Mouse (Mus musculus) B cell, adult (primary cell): ENCODE results near the gene Vmn2r45. TPM values are rescaled to one million over a fixed set of nuclear protein-coding genes. Genes with fewer than 3 reads are reported as not detected.

ENCODE experiments used
- total RNA-seq: library from RNA; stranded (reverse); gene quantifications from 4 replicates; pipeline ENCODE4 v1.2.4, GENCODE M21; 2023; ENCODE audit not compliant: inconsistent age

The Vmn2r45 gene
- total RNA-seq: not detected in 4 replicates

DNA sequence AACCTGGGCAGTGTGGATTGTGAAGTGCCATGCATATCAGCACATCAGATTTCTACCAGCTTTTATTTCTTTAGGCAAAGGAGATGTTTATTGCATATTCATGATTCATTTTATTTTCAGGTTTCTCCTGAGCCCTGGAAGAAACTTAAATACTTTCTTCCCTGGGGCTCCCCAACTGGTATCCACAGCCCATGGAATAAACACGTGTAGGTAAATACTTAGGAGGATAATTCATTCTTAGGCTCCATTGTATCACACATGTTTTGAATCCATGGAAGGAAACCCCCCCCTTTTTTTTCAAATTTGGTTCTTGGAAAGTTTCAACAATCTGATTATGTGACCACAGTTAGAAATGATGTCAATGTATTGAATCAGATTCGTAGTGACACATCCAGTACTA is at the start of gene Vmn2r45:
Vmn2r45 (minus strand) TSS at position 101 of the 400 bp plus-strand sequence.

Other genes starting within 250 kb of the Vmn2r45 start
- not detected in 4 replicates for gene Vmn2r43, start 228.5 kb downstream of the Vmn2r45 start, total RNA-seq
- not detected in 4 replicates for gene Vmn2r44, start 105.7 kb downstream of the Vmn2r45 start, total RNA-seq